Mouse (Mus musculus): ENCODE measurements around the gene Gpr18. TPM values are rescaled to one million over a fixed set of nuclear protein-coding genes. Genes with fewer than 3 reads are reported as not detected.

Gene Gpr18
- total RNA-seq, 2 experiments from 2014 or later: not detected

DNA sequence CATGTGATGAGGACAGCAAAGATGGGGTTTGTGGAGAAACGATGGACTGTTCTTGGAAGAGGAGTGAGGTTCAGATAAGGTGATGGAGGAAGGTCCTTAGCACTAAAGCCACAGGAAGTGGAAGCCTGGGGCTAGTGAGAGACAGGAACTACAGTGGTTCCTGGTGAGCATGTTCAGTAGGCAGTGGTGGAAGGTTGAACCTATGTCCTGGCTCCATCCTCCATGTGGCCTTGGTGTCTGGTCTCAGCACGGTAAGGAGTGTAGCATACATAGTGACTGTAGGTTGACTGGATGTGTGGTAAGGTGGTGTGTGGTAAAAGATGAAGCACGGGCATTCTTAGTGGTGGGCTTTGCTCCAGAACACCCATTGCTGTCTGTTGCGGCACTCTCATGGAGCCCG lies 34.3 kb upstream of the Gpr18 start:
- DNase-seq (ENCODE audit: low spot score): no peak

DNA sequence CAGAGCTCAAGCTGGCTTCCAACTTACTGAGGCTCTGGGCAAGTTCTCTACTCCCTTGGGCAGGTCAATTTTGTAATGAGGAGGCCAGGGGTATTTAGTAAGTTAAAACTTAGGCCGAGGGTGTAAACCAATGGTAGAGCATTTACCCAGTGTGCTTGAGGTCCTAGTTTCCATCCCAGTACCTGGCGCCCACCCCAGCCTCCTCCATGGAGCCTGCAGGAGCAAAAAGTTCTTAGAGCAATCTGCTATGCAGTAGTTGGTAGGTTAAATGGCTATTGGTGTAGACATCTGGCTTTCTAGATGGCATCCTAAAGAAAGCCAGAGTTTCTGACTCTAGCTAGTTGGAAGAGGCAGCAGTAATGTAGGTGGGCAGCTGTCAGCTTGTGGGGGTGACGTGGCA lies 33.9 kb upstream of the Gpr18 start:
- no peak for DNase-seq (ENCODE audit: low spot score)

DNA sequence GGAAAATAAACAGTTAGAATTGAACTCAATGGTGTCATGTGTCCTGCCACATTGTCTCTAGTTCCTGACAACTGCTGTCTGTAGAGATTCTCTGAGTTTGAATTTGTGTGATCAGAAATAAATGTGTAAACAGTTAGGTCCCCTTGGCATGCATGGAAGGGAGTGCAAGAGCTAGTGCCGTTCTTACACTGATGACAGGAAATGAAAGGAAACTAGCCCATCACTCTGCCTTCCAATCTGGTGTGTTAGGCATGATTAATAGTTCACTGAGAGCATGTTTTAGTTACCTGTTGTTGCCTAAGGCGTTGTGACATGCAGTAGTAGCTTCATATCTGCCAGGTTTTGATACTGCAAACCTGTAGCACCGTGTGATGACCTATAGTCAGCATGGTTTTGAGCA lies 32.4 kb upstream of the Gpr18 start:
- no peak for DNase-seq (ENCODE audit: low spot score)

DNA sequence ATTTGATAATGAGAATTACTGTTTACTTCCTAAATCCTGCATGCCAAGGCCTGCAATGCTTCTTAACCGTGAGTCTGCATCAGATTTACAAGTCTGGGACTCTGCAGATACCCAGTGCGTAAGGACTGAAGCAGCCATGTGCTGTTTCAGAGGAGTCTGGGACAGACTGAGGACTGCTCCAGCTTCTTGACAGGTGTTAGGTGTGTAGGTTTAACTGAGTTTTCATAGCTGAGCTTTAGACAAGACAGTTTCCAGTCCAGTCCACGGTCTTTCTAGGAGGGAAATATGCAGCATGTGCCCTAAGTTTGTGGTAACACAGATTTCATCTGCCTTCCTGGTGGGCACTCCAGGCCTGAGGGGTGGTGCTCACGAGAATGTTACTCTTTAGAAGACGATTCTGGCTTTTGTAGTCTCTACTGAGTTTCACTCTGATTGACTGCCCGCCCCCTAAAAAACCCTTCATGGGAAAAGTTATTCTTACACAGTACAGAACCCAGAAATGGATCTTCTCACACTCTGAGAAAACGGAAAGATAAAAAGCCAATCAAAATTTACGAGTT lies 31.7 kb upstream of the Gpr18 start:
- no peak for DNase-seq (ENCODE audit: low spot score)

DNA sequence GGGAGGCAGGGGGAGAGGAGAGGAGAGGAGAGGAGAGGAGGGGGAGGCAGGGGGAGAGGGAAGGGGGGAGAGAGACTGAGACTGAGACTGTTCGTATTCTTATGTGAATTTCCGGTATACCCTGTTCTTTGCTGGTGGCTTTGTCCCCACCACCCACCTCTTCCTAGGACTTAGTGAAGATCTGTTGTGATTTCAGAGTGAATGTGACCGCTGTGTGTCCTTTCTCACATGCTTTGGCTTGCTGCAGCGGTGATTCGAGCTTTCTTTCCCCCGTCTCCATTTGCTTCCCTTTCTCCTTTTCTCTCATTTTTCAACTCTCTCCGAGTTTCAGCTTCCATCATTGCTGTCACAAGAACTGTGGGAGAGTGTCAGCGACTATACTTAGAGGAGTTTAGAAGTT lies 31.1 kb upstream of the Gpr18 start:
- DNase-seq (ENCODE audit: low spot score): no peak

DNA sequence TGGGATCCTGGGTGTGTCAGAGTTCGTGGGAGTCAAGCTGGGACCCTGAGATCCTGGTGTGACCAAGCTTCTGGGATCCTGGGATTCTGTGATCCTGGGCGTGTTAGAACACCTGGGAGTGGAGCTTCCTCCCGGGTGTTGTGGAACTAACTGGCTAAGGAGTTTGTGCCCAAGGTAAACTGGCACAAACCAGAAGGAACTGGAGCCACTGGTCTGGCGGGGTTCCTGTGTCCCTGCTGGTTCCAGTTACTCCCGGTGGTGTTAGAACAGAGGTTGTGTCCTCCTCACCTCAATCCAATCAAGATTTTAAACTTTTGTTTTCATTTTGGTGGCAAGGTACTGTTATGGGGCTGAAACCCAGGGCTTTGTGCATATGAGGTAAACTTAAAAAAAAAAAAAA lies 30.6 kb upstream of the Gpr18 start:
- DNase-seq (ENCODE audit: low spot score): no peak

DNA sequence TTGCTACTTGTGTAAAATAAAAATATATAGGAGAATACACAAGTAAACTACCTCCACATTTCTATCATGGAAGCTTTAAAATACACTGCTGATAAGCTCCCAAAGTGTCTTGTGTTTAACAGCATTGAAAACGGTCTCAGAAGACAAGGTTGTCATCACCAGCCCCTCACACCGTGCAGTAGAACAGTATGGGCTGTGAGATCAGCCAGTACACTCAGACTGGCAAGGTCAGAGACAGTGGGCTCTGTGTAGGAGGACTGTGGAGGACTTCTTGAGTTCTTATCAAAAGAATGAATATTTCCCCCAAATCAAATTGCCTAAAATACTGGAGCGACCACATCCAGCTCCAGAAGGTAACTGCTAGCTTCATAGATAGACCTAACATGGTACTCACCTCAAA lies 24.0 kb upstream of the Gpr18 start:
- DNase-seq (ENCODE audit: low spot score): no peak

DNA sequence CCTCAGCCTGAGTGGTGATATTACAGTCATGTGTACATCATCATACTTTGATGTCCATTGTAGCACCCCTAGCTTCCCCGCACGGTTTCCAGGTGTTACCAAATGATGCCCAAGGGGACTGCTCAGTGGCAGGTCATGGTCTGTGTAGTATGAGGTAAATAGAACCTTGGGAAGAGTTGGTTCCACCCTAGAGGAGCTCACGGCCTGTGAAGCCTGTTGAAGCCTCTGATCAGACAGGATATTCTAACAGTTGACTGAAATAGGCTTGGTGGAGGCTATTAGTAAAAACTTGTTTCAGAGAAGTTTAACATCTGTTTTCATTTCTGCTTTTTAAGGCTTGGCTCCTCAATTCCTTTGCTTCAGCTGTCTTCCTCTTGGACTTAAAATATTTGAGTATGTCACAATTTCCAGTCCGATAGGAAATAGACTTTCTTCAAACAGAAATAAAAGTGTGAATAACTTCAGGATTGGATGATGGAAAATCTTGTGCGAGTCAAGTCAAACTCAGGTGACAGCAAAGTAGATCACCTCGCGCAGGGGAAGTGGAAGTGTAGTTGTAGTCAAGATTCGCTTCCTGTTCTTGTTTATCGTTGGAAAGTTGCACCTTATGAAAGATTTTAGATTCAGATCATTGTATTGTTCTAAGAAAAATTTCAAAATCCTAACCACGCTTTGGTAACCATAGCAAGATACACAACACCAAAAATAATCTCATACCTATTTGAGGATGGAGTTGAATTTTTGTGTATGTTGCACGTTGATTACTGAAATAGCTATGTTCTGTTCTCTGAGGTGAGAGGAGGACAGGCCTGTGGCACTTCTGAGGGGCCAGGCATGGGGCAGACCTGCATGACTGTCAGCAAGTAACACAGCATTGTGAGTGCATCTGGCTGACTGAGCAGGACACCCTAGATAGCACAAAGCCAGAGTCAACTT lies 22.9 kb upstream of the Gpr18 start:
- no peak for DNase-seq (ENCODE audit: low spot score)

DNA sequence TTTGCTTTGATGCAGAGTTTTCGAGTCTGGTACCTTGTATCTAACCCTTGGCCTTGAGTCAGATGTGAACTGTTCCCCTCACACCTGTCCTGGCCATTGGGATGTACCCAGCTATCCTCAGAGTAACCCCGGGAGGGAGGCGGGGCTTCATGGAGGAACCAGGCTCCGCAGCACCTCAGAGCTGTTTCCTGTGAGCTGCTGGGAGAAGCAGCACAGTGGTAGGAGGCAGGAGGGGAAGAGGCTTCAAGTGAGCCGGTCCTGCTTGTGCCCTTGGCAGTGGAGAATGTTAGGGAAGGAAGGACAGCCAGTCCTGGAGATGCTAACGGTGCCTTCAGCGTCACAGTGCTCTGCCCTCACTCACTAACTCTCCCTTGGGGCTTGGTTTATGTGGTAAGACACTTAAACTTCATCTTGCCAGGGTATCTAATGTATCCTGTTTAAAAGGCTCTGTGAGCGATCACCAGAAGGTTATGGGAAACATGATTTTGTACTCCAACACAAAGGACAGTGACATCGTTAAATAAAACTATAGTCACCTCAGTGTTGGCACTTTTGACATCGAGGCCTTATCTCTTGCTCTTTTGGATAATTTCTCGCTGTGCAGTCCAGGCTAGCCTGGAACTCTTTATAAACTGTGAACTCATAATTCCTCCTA lies 22.1 kb upstream of the Gpr18 start:
- no peak for DNase-seq (ENCODE audit: low spot score)

DNA sequence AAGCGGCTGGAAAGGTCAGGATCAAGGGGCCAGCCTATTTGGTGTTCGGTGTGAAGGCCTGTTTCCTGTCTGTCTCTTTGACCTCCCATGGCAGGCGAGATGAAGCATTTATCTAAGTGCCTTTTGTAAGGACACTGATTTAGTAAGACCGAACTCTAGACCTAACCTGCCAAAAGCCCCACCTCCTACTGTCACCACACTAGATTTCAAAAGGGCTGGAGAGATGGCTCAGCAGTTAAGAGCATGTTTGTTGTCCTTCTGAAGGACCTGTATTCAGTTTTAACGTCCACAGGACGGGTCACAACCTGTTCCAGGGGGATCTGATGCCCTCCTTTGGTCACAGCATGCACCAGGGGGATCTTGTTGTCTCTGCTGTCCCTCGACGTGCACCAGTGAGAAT lies 21.3 kb upstream of the Gpr18 start:
- no peak for DNase-seq (ENCODE audit: low spot score)

DNA sequence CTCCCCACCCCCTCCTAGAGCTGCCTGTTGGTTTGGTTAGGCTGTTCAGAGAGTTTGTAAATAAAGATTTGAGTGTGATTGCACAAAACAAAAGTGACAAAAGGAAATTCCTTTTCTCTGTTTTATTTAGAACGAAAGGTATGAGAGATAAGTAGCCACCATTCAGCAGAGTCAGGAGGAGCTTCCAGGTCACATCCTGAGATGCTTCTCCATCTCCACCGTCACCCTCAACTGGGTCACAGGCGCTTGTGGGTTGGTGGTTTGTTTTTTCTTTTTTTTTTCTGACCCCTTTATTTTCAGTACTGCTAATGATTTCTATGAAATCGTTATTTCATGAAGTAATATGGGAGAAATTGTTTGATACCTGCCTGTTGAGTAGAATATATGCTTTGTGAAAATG lies 20.8 kb upstream of the Gpr18 start:
- no peak for DNase-seq (ENCODE audit: low spot score)

DNA sequence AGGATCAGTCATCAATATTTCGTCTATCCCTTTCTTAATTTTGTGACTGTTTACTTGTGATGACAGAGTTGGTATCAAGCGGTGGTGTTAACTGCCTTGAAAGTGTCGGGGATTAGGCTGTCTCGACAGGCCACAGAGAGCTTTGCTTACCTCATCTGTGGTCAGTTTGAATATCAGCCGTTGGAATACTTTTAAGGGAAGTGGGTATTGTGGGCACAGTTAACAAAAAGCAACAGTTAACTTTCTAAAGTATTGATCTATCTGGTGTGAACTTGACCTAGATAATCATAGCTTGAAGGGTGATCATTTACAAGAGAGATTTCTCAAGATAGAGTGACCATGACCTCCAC lies 19.0 kb upstream of the Gpr18 start:
- no peak for DNase-seq (ENCODE audit: low spot score)

GRCm38 (mm10) chr14:121933906-121934596 lies 18.5 kb upstream of the Gpr18 start:
- DNase-seq (ENCODE audit: low spot score): no peak

DNA sequence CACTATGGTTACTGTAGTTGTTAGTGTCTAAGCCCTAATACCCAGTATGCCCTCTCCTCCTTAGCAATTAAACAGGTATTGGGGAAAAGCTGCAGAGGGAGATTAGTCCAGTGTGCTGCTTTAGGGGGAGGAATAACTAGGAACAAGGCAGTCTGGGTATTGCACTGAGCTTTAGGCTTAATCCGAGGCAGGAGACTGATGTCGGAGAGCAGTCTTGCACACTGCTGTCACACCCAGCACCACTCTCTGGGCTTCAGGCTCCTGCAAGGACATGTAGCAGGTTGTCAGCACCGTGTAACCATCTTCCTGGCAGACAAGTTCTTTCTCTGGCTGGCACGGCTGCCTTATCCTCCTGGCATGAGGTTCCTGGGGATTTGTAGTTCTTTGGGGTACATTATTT lies 16.6 kb upstream of the Gpr18 start:
- DNase-seq (ENCODE audit: low spot score): no peak

GRCm38 (mm10) chr14:121931594-121931993 lies 16.0 kb upstream of the Gpr18 start:
- no peak for DNase-seq (ENCODE audit: low spot score)

DNA sequence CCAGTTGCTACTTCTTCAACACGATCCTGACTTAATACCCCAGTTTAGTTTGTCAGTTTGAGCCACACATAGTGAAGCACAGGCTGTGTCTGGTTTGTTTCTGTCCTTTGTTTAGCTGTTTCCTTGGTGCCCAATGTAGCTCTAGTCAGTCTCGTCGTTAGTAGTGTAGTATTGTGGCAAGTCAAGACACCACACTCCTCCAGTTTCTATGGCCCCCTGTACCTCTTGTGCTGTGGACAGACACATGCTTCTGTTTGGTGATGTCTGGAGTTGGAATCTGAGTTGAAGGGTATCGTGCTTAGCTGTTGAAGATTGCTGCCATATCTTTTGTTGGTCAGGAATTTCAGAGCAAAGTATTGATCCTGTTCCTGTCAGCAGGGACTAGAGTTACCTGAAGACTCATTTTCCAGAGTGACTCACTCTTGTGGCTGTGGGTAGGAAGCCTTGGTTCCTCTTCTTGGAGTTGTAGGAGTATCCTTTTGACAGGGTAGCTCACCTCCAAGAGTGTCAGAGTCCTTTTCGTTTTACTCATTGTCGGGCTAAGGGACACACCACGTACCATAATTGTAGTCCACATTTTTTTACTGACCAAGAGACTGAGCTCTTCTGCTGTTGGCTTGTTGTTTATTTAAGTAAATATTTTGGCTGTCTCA lies 15.3 kb upstream of the Gpr18 start:
- no peak for DNase-seq (ENCODE audit: low spot score)

DNA sequence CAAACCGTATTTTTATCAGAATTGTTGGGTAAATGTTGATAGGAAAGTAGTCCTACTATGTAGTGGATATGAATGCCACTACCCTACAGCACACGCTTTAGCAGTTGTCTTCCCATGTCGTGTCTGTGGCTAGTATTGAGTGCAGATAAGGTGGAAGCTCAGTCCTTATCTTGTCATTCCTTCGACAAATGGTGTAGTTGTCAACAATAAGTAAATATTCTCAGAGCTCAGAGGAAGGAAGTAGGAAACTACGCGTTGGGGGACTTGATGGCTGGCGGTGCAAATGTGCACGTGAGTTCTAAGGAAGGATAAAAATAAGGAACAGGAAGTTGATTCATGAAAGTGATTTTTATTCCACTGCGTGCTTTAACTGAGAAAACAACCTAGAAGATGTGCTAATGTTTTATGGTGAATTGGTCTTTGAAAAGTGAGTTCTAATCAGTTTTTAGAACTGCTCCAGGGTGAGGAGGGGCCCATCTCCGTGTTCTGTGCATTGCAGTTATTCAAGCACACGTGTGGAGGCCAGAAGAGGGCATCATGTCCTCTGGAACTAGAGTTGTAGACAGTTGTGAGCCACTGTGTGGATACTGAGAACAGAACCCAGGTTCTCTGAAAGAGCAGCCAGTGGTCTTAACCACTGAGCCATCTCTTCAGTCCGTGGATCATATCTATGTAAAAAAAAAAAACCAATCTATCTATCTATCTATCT lies 13.8 kb upstream of the Gpr18 start:
- DNase-seq (ENCODE audit: low spot score): no peak

DNA sequence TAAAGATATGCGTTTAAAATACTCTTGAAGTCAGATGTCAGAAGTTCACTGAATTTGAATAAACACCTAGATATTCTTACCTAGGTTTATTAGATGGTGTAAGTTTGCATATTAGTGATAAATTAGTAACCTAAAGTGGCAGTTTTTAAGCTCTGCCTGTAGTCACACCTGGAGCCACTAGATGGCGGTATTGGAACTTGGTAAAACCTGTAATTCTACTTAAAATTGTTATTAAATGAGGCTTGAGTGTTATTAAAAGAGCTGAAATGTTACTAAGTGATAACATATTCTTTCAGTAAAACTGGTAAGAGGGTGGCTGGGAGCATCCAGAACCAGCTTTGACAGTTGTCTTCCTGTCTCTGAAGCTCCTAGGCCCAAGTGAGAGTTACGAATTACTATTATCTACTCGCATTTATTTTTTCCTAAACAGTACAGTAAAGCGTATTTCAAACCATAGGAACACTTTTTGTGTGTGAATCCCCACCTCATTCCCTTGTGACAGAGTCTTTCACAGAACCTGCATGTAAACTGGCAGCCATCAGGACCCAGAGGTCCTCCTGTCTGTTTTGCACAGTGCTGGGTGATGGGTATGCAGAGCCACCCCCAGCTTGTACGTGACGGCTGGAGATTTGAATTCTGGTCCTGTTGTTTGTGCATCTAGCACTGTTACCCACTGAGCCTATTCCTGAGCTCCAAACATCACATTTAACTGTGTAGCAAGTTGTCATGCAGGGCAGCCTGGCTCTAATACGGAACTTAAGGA lies 13.0 kb upstream of the Gpr18 start:
- DNase-seq (ENCODE audit: low spot score): peak; percentile 65

DNA sequence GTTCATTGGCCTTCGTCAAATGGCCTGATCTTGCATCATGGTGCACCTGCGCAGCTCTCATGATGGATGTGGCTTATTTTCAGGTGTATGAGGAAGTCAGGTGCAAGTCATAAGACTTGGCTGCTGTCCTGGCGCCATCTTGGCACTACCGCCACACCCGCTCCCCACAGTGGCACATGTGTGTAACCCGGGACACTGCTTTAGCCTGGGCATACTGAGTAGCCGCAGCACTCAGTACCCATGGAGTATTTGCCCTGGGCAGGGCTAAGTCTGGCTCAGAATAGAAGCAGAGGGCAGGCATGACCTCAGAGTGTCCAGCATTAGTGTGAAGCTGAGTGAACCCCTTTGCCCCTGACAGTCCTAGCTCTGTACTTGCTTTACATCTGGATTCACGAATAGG lies 11.9 kb upstream of the Gpr18 start:
- no peak for DNase-seq (ENCODE audit: low spot score)

DNA sequence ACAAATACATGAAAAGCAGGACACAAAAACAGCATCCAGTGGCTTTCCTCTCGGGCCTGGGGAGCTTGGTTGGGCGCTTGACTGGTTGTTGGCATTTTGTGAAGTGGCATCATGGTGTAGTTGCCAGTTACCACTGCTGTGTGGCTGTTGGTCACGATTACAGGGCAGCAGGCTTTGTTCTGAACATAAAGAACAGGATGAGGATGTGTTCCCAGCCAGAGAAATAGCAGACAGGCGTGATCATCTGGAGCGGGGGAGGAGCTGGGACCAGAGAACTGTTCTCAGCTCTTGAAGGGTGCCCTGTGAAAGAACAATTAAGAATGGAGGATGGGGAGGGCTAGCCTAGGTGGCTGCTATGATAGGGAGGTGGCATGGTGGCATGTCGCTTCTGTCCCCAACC lies 11.3 kb upstream of the Gpr18 start:
- DNase-seq (ENCODE audit: low spot score): no peak
